Mouse (Mus musculus): ENCODE measurements around the gene Eef2kmt.

DNA sequence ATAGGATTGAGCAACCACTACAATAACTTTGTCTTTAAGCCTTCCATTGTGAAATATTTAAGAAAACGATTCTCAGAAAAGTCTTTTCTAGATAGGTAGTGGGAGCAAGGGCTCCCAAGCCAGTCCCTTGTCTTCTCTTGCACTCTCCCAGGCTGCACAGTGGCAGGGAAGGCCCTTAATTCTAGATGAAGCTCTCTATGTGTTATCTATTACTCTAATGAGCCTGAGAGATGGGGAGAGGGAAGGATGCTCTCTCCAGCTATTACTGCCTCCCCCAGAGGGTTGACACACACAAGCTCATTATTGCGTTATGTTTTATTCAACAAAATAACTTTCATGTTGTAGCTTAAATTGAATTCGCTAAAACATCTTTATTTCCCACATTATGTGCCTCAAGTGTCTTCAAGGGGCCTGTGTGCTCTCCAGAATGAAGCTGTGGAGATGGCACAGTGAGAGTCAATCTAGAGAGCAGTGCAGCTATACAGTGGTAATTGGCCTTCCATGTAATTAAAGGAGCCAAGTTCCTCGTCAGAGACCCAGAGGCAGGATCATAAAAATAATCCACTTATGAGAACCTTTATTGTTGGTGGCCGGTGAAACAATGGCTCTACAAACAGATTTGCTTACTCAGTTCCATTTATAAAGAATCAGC lies 23.9 kb upstream of the Eef2kmt start:
- no peak for TF ChIP-seq CTCF (IDR thresholded peaks at IDR 0.05; ENCODE audit: control insufficient read depth, insufficient read depth, insufficient read length)
- TF ChIP-seq CEBPB (IDR thresholded peaks at IDR 0.05; ENCODE audit: low read depth), result no peak
- no peak for TF ChIP-seq MAX (IDR thresholded peaks at IDR 0.05)
- no peak for TF ChIP-seq MYOD1 (IDR thresholded peaks at IDR 0.05; ENCODE audit: control insufficient read depth, insufficient read length, low read depth)
- no peak for TF ChIP-seq MYOG (IDR thresholded peaks at IDR 0.05; ENCODE audit: control insufficient read depth, extremely low read depth, insufficient read length)
- no peak for TF ChIP-seq USF1 (IDR thresholded peaks at IDR 0.05; ENCODE audit: low read depth)
- TF ChIP-seq FOSL1 (IDR thresholded peaks at IDR 0.05; ENCODE audit: insufficient read depth, low read length, poor library complexity, severe bottlenecking), result no peak
